Mouse (Mus musculus): Measurements from ENCODE around the gene Fli1. TPM values are rescaled to one million over a fixed set of nuclear protein-coding genes. Genes with fewer than 3 reads are reported as not detected.

Fli1 gene
- total and polyA plus RNA-seq, 3 experiments = 13.8 to 171 (median 24.3) TPM

DNA sequence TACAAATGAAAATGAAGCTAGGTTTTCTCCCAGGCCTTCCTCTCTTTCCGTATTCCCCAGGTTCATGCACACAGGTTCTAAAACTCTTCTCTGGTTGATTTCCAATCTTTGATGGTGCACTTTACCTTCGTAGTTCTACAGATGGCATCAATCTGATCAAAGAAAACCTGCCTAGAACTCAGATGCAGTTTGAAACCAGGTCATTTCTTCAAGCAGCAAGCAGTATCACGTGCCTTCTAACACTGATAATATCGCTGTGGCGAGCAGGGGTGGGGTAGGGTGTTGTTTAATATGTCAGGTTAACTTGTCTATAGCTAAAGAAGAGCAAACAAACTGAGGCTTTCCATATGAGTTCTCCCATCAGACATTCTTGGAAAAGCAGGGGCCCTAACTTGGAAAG lies 4.5 kb downstream of the Fli1 start:
- Histone ChIP-seq H3K9ac (ENCODE audit: control insufficient read depth, low read depth, low read length, poor library complexity, severe bottlenecking) (no peak overlapping the region), H3K27ac (ENCODE audit: control insufficient read depth, low read depth, low read length) (no peak overlapping the region), H3K27me3 (ENCODE audit: control insufficient read depth in 1 of 2, insufficient read depth in 2 of 2, low read length in 2 of 2) (no peaks in the 10 kb centered on the region), H3K4me3 (ENCODE audit: control insufficient read depth in 1 of 2, insufficient read depth in 1 of 2, low read depth in 2 of 2, low read length in 2 of 2) (no peak overlapping the region), H3K4me1 (ENCODE audit: control insufficient read depth in 1 of 2, insufficient read depth in 2 of 2, low read length in 2 of 2) (peaks cover 17 to 22% of the 10 kb centered on the region in 2 experiments), H3K36me3 (ENCODE audit: control insufficient read depth in 1 of 2, insufficient read depth in 2 of 2, low read length in 2 of 2) (peaks cover 6 to 25% of the 10 kb centered on the region in 2 experiments; a peak in 3 of 4 replicates), H3K79me2 (ENCODE audit: control insufficient read depth, insufficient read depth, low read length, poor library complexity) (peaks cover 61% of the 10 kb centered on the region), H3K9me3 (replicated peaks; ENCODE audit: insufficient read depth, low read length) (no peaks in the 10 kb centered on the region)
- DNase-seq (ENCODE audit: low read depth, low spot score) = no peak
- TF ChIP-seq SIN3A (IDR thresholded peaks at IDR 0.05; ENCODE audit: low read length) (no peak), USF1 (IDR thresholded peaks at IDR 0.05; ENCODE audit: low read depth, low read length) (peak; percentile 85), HCFC1 (IDR thresholded peaks at IDR 0.05; ENCODE audit: low read depth, low read length) (no peak), GATA1 (IDR thresholded peaks at IDR 0.05; ENCODE audit: low read depth, low read length) (0 out of 2 replicates have a peak, but pooled peaks have one; percentile 3), BHLHE40 (IDR thresholded peaks at IDR 0.05; ENCODE audit: borderline replicate concordance, low read depth, low read length) (peak; percentile 85; the same call in 1 of the 2 replicates)

DNA sequence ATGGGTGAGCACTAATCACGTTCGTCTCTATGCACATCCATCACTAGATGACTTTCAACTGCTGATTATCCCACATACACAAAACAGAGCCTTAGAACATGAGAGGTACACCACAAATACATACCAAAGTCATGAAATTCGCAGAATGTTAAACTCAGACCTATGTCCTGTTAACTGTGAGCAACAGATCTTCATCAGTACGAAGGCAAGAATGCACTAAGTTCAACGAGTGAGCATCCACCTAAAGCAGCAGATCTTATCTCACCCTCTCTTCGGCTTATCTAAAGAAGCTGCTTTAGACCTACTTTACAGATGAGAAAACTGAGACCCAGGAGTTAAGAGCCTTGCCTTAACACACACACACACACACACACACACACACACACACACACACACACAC lies 5.0 kb downstream of the Fli1 start:
- Histone ChIP-seq H3K79me2 (ENCODE audit: control insufficient read depth, insufficient read depth, low read length, poor library complexity) (peaks cover 62% of the 10 kb centered on the region), H3K36me3 (ENCODE audit: control insufficient read depth in 1 of 2, insufficient read depth in 2 of 2, low read length in 2 of 2) (peaks cover 6 to 25% of the 10 kb centered on the region in 2 experiments; a peak in 3 of 4 replicates), H3K4me1 (ENCODE audit: control insufficient read depth in 1 of 2, insufficient read depth in 2 of 2, low read length in 2 of 2) (peaks cover 17 to 22% of the 10 kb centered on the region in 2 experiments), H3K4me3 (ENCODE audit: control insufficient read depth in 1 of 2, insufficient read depth in 1 of 2, low read depth in 2 of 2, low read length in 2 of 2) (no peak overlapping the region), H3K9me3 (replicated peaks; ENCODE audit: insufficient read depth, low read length) (no peaks in the 10 kb centered on the region), H3K9ac (ENCODE audit: control insufficient read depth, low read depth, low read length, poor library complexity, severe bottlenecking) (no peak overlapping the region), H3K27me3 (ENCODE audit: control insufficient read depth in 1 of 2, insufficient read depth in 2 of 2, low read length in 2 of 2) (no peaks in the 10 kb centered on the region), H3K27ac (ENCODE audit: control insufficient read depth, low read depth, low read length) (no peak overlapping the region)
- no peak for DNase-seq (ENCODE audit: low read depth, low spot score)
- TF ChIP-seq KAT2A (conservative IDR thresholded peaks at IDR 0.05; ENCODE audit: low read depth, low read length) (no peak), TAL1 (IDR thresholded peaks at IDR 0.05; ENCODE audit: low read length) (no peak), MAX (IDR thresholded peaks at IDR 0.05; ENCODE audit: low read length) (no peak), BHLHE40 (IDR thresholded peaks at IDR 0.05; ENCODE audit: borderline replicate concordance, low read depth, low read length) (no peak), HCFC1 (IDR thresholded peaks at IDR 0.05; ENCODE audit: low read depth, low read length) (no peak), E2F4 (IDR thresholded peaks at IDR 0.05; ENCODE audit: borderline replicate concordance, low read depth, low read length) (no peak), ZKSCAN1 (IDR thresholded peaks at IDR 0.05; ENCODE audit: low read depth, low read length) (no peak), ELF1 (IDR thresholded peaks at IDR 0.05; ENCODE audit: low read depth, low read length) (no peak), ZMIZ1 (IDR thresholded peaks at IDR 0.05; ENCODE audit: low read depth, low read length) (no peak), GABPA (IDR thresholded peaks at IDR 0.05; ENCODE audit: low read depth, low read length) (no peak), MEF2A (IDR thresholded peaks at IDR 0.05; ENCODE audit: extremely low read depth, insufficient replicate concordance, low read depth, low read length, poor library complexity, severe bottlenecking) (no peak), EP300 (IDR thresholded peaks at IDR 0.05; ENCODE audit: low read depth in 1 of 2, low read length in 2 of 2) (no peak), USF2 (IDR thresholded peaks at IDR 0.05; ENCODE audit: borderline replicate concordance in 1 of 2, insufficient read depth in 1 of 2, low read depth in 1 of 2, low read length in 2 of 2) (no peak), POLR2A (IDR thresholded peaks at IDR 0.05; ENCODE audit: control insufficient read depth in 1 of 2, insufficient read depth in 1 of 2, low read depth in 1 of 2, low read length in 2 of 2, poor library complexity in 1 of 2) (no peak), NRF1 (IDR thresholded peaks at IDR 0.05; ENCODE audit: insufficient read depth, low read depth, low read length, poor library complexity, severe bottlenecking) (no peak), UBTF (IDR thresholded peaks at IDR 0.05; ENCODE audit: borderline replicate concordance, insufficient read depth, low read depth, low read length) (no peak), SMC3 (IDR thresholded peaks at IDR 0.05; ENCODE audit: low read depth, low read length) (no peak)
